Mouse (Mus musculus) mesoderm, embryonic 11.5 days (tissue): ENCODE measurements at regions not wholly inside any gene's neighbourhood (a gene's known extent, or its start where the extent isn't known, plus 50 kb on each side); places are given as distances from the start of the nearest gene placed in this dataset.

Experiments used
- DNase-seq: peaks from one replicate; pipeline ENCODE4 v3.0.0-alpha.2; 2012; ENCODE audit warnings: low read depth, low spot score

DNA sequence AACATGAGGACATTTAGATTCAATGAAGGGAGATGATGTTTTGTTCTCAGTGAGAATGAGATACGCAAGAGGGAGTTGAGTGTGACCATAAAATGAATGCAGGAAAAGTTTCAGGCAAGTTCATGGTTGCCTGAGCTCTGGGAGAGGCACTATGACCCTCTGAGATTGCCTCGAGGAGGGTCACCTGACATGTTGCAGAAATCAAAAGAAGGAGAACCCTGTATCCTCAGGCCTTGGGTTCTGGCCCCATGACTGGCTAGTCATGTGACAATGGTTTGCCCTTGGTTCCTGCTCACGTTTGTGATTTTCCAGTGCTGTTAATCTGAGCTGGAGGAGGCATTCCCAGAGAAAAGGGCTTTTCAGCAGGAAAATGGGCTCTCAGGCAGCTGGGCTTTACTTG is 98.9 kb downstream of the Mab21l3 start:
- DNase-seq: no peak

DNA sequence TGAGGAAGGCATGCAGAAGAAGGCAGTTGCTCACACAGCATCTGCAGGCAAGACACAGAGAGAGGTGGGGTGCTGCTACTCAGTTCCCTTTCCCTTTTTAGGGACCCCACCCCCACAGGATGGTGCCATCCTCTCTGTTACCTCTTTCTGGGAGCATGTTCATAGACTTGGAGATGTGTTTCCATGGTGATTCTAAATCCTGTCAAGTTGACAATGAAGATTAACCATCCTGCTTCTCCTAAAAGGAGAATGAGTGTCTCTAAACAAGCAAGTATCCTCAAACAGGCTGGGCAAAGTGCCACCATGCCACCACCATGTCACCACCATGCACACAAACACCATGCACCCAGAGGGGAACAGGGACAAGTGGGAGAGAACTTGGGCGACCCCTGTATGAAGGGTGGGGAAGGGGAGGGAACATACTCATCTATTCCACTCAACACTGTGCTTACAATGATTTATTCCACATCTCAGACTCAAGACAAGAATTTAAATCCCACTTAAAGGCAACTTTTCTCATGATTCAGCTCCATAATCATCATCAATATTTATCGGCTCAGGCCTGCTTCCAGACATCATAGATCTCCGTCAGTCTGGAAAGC is 99.6 kb downstream of the Mab21l3 start:
- no peak for DNase-seq

DNA sequence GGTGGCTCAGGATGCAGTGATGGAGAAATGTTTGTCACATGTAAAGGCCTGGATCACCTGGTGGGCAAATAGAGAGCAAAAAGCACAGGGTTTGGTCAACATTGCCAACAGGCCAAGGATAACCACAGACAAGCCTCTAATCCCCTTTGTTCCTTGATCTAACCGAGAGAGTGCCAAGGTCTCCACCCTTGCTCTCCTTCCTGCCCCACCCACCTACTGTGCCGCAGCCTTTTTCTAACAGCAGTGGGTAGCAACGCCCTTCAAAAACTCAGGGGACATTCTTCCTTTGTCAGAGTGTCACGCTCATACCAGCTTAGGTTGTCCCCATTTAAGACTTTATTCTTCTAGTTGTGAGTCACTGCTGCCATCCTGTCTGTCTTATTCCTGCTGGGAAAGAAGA is 100.6 kb downstream of the Mab21l3 start:
- no peak for DNase-seq

DNA sequence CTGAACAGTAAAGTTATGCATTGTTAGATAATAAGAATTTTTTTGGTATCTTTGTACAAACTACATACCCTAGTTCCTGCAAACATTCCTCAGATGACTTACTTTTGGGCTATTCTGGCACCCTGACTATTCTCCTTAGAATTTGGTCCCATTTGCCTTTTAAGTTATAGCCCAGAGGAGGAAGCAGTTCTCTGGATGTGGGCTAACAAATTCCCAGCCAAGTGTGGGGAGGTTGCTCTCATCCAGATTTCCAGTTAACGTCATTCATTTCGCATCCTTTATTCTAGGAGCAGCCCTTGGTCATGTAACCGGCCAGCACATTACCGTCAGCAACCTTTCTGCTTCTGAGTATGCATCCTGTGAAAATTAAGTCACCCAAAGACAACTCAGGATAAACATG is 107.9 kb downstream of the Mab21l3 start:
- DNase-seq: no peak

DNA sequence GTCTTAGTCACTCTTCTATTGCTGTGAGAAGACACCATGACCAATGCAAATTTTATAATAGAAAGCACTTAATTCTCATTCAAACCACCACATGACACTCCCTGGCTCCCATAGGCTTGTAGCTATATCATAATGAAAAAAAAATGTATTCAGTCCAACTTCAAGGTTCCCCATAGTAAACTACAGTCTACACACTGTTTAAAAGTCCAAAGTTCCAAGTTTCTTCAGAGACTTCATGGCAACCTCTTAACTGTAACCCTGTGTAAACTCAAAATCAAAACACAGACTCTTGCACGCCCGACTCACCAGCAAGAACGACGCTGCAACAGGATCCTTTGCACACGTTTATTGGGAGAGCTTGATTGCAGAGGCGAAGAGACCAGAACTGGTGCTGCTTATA is 111.6 kb downstream of the Mab21l3 start:
- DNase-seq: no peak

DNA sequence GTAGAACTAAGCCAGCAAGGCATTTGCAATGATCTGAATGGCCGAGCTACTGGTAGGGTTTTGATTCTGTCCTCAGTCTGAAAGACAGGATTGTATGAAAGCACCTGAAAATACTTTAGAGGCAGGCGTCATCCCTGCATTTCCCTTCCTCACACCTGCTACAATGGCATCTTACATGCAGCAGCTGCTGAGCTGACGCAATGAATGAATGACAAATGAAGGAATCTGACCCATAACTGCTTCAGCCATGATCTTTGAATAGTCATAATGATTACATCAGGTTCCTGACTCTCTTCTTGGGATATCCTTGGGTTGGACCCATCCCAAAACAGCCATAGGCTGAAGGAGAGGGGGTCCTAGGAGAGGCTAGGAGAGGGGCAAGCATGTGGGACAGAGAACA is 119.7 kb downstream of the Mab21l3 start:
- DNase-seq: no peak

DNA sequence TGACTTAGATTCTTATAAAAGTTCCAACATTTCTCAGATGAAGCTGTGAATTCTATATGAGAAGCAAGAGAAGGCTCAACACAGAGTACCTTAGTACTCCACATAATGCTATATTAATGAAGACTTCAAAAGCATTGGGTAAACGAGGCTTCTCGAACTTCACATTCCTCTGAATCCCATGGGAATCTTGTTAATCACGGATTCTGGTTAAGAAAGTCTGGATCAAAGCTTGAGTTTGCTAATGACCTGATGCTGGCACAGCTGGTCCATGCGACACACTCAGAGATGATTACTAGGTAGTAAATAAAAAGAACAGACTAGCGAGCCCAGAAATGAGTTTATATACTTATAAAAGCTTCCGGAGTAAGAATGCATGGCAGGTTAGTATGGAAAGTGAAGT is 118.4 kb upstream of the Atp1a1 start:
- DNase-seq: peak; percentile 38

DNA sequence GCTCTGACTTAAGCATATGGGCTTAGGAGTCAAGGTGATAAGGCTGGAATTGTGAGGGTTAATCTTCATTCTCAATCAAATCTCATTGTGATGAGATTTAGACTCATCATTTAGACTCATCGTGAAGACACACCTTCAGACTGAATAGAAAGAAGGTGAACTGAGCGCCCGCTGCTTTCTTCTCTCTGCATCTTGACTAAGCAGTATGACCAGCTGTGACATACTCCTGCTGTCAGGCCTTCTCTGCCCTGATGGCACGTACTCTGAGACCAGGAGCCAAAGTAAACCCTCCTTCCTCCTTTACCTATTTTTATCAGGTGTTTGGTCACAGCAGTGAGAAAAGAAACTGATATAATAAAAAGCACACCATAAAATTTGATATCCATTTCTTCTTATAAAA is 117.5 kb upstream of the Atp1a1 start:
- no peak for DNase-seq

DNA sequence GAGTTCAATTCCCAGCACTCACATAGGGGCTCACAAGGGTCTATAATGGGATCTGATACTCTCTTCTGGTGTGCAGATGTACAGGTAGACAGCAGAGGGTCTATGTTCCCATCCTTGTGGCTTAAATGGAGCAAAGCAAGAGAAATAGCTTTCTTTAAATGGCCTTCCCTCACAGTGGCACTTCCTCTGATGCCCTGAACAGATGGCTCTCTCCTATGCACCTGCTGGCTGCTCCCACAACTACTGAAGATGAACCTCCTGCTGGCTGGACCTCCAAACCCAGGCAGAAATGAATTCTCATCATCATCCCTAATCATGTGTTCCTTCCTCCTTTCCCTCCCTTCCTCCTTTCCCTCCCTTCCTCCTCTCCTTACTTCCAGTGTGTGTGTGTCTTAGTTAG is 110.9 kb upstream of the Atp1a1 start:
- no peak for DNase-seq

DNA sequence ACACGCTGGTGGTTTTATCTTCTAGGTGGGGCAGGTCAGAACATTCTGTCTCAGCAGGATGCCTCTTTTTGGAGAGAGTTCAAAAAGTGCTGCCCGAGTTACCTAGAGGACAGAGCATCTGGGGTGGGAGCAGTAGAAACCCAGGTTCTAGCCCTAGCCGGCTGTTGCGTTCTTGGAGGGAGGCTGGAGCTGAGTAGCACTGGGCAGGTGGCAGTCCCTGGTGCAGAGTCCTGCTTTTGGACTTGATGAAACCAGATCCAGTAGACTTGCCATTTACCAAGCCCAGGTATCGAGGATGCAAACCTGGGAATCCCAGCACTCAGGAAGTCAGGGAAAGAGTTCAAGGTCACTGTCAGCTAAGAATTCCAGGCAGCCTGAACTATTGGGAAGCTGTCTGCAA is 110.3 kb upstream of the Atp1a1 start:
- no peak for DNase-seq

DNA sequence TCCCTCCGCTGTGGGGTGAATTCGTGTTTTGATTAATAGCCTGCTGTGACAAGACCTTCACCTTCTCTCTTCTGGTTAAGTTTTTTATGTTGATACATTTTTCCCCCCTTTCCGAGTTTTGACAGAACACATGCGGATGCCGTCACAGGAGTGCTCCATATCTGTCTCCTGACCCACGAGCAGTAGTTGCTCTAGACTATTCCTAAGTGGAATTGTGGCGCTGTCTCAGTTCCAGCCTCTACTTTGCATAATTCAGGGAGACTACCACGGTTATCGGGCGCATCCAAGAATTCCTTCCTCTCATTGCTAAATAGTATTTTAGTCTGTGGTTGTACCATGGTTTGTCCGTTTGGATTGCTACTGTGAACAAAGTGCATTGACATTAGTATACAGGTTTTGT is 109.2 kb upstream of the Atp1a1 start:
- no peak for DNase-seq

DNA sequence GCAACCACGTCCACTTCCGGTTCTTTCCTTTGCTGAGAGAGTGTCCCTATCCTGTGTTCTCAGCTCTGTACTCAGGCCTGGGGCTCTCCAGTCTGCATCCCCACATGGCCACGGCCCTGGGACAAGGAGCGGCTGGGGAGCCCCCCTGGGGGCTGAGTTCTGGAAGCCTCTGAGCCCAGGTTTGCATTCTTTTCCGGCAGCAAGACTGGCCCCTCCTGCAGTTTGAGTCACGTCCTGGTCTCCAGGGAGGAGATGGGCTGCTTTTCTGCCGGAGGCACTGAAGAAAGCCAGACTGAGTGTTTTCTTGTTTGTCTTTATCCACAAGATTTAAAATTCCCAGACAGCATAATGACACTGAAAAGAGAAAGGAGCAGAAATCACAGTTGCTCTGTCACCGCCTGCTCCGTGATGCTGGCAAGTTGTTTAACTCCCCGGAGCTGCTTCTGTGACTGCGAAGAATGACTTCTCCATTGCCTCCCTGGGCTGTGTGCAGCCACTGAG is 108.7 kb upstream of the Atp1a1 start:
- DNase-seq: peak; percentile 25

DNA sequence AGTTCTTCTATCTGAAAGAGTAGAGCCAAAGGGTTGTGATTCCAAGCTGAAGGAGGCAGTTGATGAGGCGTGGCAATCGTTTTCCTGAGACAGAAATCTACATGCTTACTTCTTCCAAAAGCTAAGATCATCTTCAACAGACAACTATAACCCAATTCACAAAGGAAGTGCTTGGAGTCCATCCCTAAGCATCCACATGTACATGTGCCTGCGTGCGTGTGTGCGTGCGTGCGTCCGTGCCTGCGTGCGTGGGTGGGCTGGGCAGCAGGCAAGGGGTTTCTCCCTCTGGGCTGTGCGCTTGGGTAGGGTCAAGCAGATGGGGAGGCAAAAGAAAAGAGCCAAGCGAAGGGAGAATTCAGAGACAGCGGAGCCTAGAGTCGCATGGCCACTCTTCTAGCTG is 108.2 kb upstream of the Atp1a1 start:
- no peak for DNase-seq

DNA sequence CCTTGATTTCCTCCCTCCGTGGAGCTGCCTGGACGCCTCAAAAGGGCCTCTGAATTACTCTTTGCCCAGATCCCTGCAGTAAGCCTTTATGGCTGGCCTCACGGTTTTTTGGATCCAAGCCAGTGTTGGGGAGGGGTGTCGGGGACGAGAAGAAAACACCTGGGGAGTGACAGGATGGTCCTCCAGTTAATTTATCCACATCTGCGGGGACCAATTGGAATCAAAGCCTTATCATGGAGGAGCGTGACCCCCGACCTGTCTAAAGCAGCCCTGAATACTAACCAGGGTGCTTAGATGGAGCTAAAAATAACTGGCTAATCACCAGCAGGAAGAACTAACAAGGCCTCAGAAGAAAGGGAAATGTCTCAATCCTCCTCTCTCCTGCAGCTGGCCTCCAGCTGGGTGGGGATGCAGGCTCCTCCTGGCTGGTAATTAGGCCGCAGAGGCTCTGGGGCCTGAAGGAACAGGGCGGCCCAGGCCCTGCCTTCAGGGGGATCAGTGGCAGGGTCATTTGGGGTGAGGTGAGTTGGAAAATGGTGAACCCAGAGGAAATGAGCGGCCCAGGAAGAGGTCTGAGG is 107.2 kb upstream of the Atp1a1 start:
- DNase-seq: peak; percentile 27

DNA sequence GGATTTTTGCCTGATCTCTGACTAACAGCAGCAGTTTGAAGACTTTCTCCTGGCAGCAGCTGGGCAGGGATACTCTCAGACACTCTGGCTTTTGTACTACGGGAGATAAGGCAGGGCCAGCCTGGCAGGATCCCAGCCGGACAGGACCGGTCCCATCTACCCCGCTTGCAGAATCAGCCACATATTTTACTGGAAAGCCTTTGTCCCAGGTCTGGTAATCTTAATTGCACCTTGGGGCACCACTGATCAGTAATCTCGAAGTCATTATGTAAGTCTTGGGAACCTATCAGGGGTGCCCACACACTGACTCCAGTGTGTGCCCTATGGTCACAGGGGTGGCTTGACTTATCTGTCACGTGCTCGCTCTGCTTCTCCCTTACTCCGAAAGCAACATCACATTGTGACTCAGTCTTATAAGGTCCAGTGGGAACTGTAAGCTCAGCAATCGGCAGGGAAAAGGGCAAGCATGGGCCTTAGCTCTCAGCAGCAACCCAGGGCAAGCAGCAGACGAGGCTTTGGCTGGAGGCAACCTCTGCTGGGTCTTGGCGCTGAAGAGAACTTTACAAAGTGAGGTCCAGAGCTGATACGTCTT is 105.0 kb upstream of the Atp1a1 start:
- no peak for DNase-seq

DNA sequence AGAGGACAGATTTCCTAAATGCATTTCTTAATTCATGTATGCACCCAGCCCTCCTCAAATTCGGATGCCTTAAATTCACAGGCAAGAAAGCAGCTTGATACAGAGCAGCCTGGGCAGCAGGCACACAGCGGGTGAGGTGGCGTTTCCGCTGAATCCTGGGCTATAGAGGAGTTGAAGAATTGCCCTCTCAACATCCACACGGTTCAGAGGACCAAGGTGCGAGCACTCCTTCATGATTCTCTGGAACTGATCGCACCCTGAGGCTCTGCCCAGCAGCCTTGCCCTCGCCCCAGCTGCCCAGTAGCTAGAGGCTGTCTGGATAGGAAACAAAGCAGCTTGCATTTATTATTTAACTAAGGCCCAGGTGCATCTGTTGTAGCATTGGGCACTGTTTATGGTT is 104.3 kb upstream of the Atp1a1 start:
- DNase-seq: no peak

DNA sequence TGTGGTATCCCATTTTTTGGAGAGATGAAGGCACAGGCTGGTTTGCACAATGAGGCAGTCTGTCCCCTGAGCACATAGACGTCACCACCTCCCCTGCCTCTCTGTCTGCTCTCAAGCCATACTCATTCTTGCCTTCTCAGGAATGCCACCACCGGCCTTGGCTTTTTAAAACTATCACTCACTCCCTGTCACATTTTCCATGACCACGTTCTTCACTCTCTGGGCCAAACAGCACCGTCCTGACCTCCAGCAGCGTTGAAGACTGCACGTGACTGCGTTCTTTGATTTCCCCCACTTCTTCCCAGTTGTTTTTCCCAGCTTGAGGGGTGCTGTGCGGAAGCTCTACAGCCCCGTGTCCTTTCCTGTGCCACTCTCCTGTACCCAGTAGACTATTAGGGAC is 100.4 kb upstream of the Atp1a1 start:
- DNase-seq: no peak

DNA sequence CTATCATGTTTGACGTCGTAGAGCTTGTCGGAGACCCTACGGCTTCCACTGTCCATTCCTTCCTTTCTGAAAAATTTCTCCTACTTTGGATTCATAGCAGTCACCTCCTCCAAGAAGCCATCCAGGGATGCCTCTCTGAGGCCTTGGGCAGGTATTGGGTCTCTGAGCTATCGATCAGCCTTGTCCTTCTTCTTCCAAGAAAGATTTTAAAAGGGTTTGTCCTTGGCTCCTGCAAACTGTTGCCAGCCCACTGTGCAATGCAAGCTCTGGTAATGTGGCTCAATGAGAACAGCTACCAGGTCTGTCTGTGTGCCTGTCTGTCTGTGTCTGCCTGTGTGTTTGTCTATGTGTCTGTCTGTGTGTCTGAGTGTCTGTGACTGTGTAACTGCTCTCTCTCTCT is 99.8 kb upstream of the Atp1a1 start:
- DNase-seq: no peak

DNA sequence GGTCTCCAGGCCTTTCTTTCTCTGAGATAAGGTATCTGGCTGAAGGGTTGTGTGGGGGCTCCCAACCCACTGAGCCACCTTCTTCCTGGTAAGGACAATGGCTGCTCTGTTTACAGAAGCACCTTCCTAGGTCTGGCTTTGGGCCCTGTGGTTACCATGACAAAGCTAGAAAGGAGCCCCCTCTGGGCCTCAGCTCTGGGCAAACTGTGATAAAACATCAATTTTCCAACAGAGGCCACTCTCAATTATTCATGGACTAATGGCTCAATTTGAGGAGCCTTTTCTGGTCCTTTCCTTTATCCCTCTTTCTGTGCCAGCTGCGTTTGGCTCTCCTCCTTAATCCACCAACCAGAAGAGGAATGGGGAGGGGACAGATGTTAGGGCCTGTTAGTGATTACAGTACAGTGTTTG is 97.3 kb upstream of the Atp1a1 start:
- peak; percentile 14 for DNase-seq

DNA sequence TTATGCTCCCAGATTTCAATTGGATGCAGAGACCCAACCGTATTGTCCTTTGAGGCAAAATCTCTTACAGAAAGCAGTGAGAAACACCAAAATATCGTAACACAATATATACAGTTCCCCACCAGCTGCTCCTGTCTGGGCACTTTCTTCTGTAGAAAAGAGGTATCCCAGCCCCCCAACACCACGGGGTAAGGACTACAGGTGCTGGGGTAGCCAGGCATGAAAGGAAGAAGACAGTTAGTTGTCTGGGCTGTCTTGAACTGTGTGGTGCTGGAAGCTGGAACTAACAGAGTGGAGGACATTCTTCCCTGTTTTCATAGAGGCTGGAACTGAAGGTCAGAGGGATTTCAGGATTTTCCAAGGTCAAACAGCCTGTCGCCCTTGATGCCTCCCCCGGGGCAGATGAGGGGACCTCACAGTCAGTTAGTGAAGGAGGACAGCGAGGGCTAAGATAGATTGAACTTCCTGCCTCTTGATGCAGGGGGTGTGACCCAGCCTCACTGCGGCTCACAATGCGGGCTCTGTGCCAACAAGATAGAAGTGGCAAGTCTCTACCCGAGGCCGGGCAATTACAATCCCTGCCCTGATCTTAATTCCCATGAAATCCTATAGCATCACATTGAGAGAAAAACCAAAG is 96.6 kb upstream of the Atp1a1 start:
- DNase-seq: no peak

DNA sequence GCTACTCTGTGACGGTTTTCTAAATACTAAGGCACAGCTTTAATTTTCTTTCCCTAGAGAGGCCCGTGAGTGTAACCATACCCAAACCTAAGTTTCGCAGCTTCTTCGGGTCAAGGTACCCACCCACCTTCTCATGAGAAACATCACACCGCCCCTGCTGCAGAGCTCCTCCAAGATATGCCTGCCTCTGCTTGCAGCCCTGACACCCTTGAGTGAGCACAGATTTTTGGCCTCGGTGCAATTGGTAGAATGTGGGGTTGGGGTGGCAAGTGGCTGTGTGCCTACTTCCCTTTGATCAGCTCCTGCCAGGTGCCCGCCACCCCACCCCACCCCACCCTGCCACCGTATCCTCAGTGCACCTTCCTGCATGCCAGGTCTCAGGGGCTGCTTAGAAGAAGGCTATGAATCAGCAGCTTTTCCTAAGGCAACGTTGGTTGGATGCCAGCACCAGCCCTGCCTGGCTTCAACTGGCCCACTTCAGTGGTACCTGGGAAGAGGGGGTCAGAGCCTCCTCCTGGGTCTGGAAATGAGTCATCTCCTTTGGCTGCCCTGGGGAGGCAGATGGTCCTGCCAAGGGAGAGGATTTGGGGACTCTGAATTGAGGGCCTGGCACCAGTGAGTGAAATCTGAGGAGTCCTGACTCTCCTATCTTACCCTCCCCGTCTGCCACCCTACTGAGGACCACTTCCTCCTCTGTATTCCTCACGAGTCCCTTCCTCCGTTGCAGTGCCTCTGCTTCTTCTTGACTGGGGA is 95.6 kb upstream of the Atp1a1 start:
- no peak for DNase-seq

DNA sequence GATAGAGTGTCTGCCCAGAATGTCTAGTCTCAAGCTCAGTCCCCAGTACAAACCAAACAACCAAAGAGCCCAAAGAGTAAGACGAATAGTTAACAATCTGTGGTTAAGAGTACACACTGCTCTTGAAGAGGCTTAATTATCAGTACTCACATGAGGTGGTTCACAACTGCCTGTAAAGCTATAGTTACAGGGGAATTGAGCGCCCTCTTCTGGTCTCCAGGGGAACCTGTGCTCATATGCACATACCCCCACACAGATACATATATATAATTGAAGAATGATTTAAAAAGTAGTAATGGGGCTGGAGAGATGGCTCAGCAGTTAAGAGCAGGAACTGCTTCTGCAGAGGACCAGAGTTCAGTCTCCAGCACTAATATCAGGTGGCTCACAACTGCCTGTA is 92.3 kb upstream of the Atp1a1 start:
- DNase-seq: no peak
